Mouse (Mus musculus): ENCODE data around the gene Tmem104. TPM values are rescaled to one million over a fixed set of nuclear protein-coding genes. Genes with fewer than 3 reads are reported as not detected.
A peak's percentile ranks its signal among the peaks of the same experiment; 100 is the strongest.

The Tmem104 gene
- polyA plus RNA-seq, 1 experiment: 6.6 TPM

DNA sequence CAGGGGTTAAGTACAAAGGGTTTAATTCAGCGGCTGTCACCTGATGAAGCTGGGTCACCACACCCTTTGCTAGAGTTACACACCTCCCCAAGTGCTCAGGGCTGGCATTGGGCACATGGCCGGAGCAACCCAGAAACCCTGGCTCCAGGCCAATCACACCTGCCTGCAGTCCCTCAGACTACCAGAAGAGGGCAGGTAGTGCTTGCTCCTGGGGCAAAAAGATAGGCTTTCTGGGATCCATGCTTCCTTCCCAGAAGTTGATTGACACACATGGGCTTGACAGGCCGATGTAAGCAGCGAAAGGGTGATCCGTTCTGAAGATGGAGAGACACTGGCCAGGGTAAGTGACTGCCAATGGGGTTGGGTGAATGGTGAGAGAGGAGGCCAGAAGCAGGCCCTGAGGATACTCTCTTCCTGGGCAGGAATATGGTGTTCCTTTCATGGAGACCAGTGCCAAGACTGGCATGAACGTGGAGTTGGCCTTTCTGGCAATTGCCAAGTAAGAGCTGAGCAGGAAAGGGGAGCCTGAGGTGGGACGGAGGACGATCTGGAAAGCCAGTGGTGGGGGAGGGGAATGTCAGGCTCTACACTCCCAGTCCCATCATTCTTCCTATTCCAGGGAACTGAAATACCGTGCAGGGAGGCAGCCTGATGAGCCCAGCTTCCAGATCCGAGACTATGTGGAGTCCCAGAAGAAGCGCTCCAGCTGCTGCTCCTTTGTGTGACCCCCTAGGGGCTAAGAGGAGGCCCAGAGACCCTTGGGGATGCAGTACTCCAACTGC, 27.1 kb upstream of the Tmem104 start:
- no peaks in the 10 kb centered on the region for H3K36me3 ChIP-seq (ENCODE audit: control insufficient read depth, insufficient read depth)
- no peak overlapping the region for H3ac ChIP-seq (ENCODE audit: control insufficient read depth, insufficient read length, low read depth)
- H3K79me2 ChIP-seq (ENCODE audit: control insufficient read depth, insufficient read depth): no peaks in the 10 kb centered on the region
- no peaks in the 10 kb centered on the region for H3K79me3 ChIP-seq (ENCODE audit: low read depth)
- TF ChIP-seq USF1 (IDR thresholded peaks at IDR 0.05; ENCODE audit: low read depth): peak; percentile 14
- TF ChIP-seq MAX (IDR thresholded peaks at IDR 0.05): peak; percentile 29
- TF ChIP-seq FOSL1 (IDR thresholded peaks at IDR 0.05; ENCODE audit: insufficient read depth, low read length, poor library complexity, severe bottlenecking): no peak
- no peak for TF ChIP-seq MYOG (IDR thresholded peaks at IDR 0.05; ENCODE audit: control insufficient read depth, extremely low read depth, insufficient read length)
- TF ChIP-seq CTCF (IDR thresholded peaks at IDR 0.05; ENCODE audit: control insufficient read depth, insufficient read depth, insufficient read length): peak; percentile 41
- H3K27me3 ChIP-seq (ENCODE audit: control insufficient read depth, insufficient read depth, insufficient read length): peaks cover 6% of the 10 kb centered on the region
- no peak overlapping the region for H3K4me3 ChIP-seq (ENCODE audit: insufficient read depth, poor library complexity, severe bottlenecking)

DNA sequence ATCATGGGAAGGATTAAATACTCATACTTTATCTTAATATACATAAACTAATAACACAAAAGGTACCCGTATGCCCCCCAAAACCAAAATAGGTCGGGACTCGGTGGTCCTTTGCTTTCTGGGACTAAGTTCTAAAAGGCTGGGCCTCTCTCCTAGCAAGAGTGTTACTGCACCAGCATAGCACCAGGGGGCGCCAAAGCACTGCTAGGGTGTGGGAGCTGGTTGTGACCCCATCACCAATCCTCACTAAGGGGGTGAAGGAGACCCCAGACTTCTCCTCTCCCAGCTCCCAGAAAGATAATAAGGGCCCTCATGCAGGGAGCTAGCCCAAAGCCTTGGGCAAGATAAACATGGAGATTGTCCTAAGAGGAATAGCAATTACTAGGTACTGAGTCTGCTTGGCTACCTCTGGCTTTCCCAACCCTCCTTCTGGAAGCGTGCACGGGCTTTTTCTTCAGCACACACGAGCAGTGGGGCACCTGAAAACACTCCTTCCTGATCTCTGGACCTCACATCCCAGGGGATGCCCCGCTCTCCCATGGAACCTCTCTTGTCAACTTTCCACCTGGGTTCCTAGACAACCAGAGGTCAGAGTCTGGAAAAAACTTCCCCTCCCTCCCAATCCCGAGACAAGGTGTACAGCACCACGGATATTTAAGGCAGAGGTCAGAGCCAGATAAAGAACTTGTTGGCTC, 26.3 kb upstream of the Tmem104 start:
- Histone ChIP-seq H3ac (ENCODE audit: control insufficient read depth, insufficient read length, low read depth) (no peak overlapping the region), H3K4me3 (ENCODE audit: insufficient read depth, poor library complexity, severe bottlenecking) (no peak overlapping the region), H3K27me3 (ENCODE audit: control insufficient read depth, insufficient read depth, insufficient read length) (peaks cover 5% of the 10 kb centered on the region), H3K36me3 (ENCODE audit: control insufficient read depth, insufficient read depth) (no peaks in the 10 kb centered on the region), H3K79me2 (ENCODE audit: control insufficient read depth, insufficient read depth) (no peaks in the 10 kb centered on the region), H3K79me3 (ENCODE audit: low read depth) (no peaks in the 10 kb centered on the region)
- TF ChIP-seq CTCF (IDR thresholded peaks at IDR 0.05; ENCODE audit: control insufficient read depth, insufficient read depth, insufficient read length): peak; percentile 82
- no peak for TF ChIP-seq FOSL1 (IDR thresholded peaks at IDR 0.05; ENCODE audit: insufficient read depth, low read length, poor library complexity, severe bottlenecking)

DNA sequence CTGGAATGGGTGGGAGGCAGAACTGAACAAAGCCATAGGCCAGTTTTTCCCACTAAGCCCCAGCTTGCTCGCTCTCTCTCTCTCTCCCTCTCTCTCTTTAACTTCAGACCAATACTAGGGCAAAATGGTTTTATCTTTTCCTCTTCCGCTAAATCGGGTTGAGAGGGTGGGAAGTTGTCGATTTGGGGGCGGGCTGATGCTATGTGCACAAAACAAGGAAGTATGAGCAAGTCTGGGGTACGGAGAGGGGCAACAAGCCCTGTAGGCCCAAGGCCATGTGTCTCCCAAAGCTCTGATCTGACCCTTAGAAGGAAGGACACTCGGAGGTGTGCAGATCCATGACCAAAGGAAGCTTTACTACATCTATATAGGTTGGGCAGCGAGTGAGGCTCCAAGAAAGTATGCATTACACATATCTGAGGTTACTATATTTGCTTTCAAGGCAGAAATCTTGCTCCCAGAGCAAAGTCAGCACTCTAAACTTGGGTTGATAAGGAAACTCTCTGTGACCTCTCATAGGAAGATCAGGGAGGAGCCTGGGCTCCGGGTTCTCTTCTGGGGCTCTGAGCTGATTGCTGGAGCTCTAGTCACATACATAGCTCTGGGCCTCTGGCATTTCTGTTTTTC, 25.6 kb upstream of the Tmem104 start:
- no peak overlapping the region for H3K4me3 ChIP-seq (ENCODE audit: insufficient read depth, poor library complexity, severe bottlenecking)
- peaks cover 4% of the 10 kb centered on the region for H3K79me2 ChIP-seq (ENCODE audit: control insufficient read depth, insufficient read depth)
- no peaks in the 10 kb centered on the region for H3K36me3 ChIP-seq (ENCODE audit: control insufficient read depth, insufficient read depth)
- no peaks in the 10 kb centered on the region for H3K27me3 ChIP-seq (ENCODE audit: control insufficient read depth, insufficient read depth, insufficient read length)
- no peak for TF ChIP-seq MAX (IDR thresholded peaks at IDR 0.05)
- no peak for TF ChIP-seq USF1 (IDR thresholded peaks at IDR 0.05; ENCODE audit: low read depth)
- no peak for TF ChIP-seq MYOD1 (IDR thresholded peaks at IDR 0.05; ENCODE audit: control insufficient read depth, insufficient read length, low read depth)
- TF ChIP-seq CTCF (IDR thresholded peaks at IDR 0.05; ENCODE audit: control insufficient read depth, insufficient read depth, insufficient read length): no peak
- TF ChIP-seq CEBPB (IDR thresholded peaks at IDR 0.05; ENCODE audit: low read depth): no peak
- no peak for TF ChIP-seq MYOG (IDR thresholded peaks at IDR 0.05; ENCODE audit: control insufficient read depth, extremely low read depth, insufficient read length)
- TF ChIP-seq FOSL1 (IDR thresholded peaks at IDR 0.05; ENCODE audit: insufficient read depth, low read length, poor library complexity, severe bottlenecking): no peak
- no peaks in the 10 kb centered on the region for H3K79me3 ChIP-seq (ENCODE audit: low read depth)
- H3ac ChIP-seq (ENCODE audit: control insufficient read depth, insufficient read length, low read depth): no peak overlapping the region

DNA sequence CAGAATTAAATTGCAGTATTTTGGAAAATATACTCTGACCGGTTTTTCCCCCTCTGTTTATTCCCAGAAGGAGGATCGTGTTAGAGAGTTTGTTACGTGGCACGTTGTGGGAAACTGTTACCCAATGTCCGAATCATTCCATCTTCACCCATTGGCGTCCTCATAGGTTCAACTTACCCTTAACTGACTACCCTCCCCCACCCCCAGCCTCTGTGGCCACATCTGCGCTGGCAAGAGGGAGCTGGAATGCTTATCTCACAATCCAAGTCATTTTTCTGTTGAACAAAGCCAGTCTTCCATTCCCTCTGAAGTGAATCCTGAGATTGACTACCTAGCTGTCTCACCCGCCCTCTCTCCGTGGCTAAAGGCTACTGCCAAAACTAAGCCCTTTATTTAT, 25.1 kb upstream of the Tmem104 start:
- no peak overlapping the region for H3K4me3 ChIP-seq (ENCODE audit: insufficient read depth, poor library complexity, severe bottlenecking)
- H3K79me2 ChIP-seq (ENCODE audit: control insufficient read depth, insufficient read depth): peaks cover 9% of the 10 kb centered on the region
- TF ChIP-seq MAX (IDR thresholded peaks at IDR 0.05) (no peak), MYOD1 (IDR thresholded peaks at IDR 0.05; ENCODE audit: control insufficient read depth, insufficient read length, low read depth) (no peak), USF1 (IDR thresholded peaks at IDR 0.05; ENCODE audit: low read depth) (no peak), CEBPB (IDR thresholded peaks at IDR 0.05; ENCODE audit: low read depth) (no peak), FOSL1 (IDR thresholded peaks at IDR 0.05; ENCODE audit: insufficient read depth, low read length, poor library complexity, severe bottlenecking) (no peak), CTCF (IDR thresholded peaks at IDR 0.05; ENCODE audit: control insufficient read depth, insufficient read depth, insufficient read length) (no peak), MYOG (IDR thresholded peaks at IDR 0.05; ENCODE audit: control insufficient read depth, extremely low read depth, insufficient read length) (no peak)
- H3K27me3 ChIP-seq (ENCODE audit: control insufficient read depth, insufficient read depth, insufficient read length): no peaks in the 10 kb centered on the region
- H3K79me3 ChIP-seq (ENCODE audit: low read depth): no peaks in the 10 kb centered on the region
- no peak overlapping the region for H3ac ChIP-seq (ENCODE audit: control insufficient read depth, insufficient read length, low read depth)
- H3K36me3 ChIP-seq (ENCODE audit: control insufficient read depth, insufficient read depth): no peaks in the 10 kb centered on the region

DNA sequence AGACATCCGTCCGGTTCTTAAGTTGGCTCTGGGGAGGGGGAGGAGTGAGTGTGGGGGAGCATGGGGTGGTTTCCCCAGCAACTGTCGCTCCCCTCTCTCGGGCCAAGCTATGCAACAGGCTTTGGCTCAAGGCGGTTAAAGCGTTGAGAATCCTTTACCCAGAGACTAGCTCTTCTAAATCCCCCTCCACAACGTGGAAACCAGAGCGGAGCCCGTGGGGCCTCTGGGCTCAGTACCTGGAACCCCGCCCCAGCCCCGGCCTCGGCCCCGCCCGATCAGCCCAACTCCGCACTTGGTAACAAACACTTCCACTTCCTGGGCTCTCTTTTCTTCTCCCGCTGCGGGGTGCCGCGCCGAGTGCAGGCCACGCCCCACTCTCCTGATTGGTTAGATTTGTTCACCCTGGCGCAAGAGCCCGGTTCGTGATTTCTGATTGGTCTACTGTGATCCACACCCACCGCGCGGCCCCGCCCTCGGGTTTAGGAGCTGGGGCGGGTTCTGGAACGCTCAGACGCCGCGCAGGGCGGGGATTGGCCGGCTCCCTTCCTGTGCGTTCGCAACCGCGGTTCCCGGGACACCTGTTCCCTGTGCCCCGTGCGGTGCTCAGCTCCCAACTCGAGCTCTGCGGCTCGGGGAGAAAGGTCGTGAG, 24.3 kb upstream of the Tmem104 start, which contains the start of gene Slc9a3r1:
Gene Slc9a3r1, plus strand, starts transcription at position 510 of the 649 bp plus-strand sequence.
- Histone ChIP-seq H3K36me3 (ENCODE audit: control insufficient read depth, insufficient read depth) (no peaks in the 10 kb centered on the region), H3ac (ENCODE audit: control insufficient read depth, insufficient read length, low read depth) (peak within 1 kb of the TSS; percentile 61), H3K27me3 (ENCODE audit: control insufficient read depth, insufficient read depth, insufficient read length) (no peaks in the 10 kb centered on the region), H3K4me3 (ENCODE audit: insufficient read depth, poor library complexity, severe bottlenecking) (peak within 1 kb of the TSS; percentile 57), H3K79me2 (ENCODE audit: control insufficient read depth, insufficient read depth) (peaks cover 10% of the 10 kb centered on the region), H3K79me3 (ENCODE audit: low read depth) (peaks cover 1% of the 10 kb centered on the region)
- TF ChIP-seq MAX (IDR thresholded peaks at IDR 0.05) (no peak), MYOD1 (IDR thresholded peaks at IDR 0.05; ENCODE audit: control insufficient read depth, insufficient read length, low read depth) (peak; percentile 49)

Measured in C2C12 (cell line).